Mouse (Mus musculus) forebrain, embryonic 10.5 days (tissue): ENCODE data around the gene Gm49368. TPM values are rescaled to one million over a fixed set of nuclear protein-coding genes. Genes with fewer than 3 reads are reported as not detected.
"Not testable (repeated sequence)": the region's sequence is repeated elsewhere in the genome, so short reads cannot be mapped to it uniquely, and the experiment has no call there.

Source experiments
- DNase-seq: peaks from one replicate; pipeline ENCODE4 v3.0.0-alpha.2; 2017; ENCODE audit warnings: low spot score; ENCODE audit errors: extremely low spot score
- H3K27ac ChIP-seq: fragments of 300-500 bp; sonication (generic); 2 replicates; pipeline ENCODE4 v1.5.1; 2016; ENCODE audit warnings: mild to moderate bottlenecking
- H3K27me3 ChIP-seq: fragments of 300-500 bp; sonication (generic); 2 replicates; pipeline ENCODE4 v1.6.1; 2016; ENCODE audit warnings: mild to moderate bottlenecking; ENCODE audit not compliant: poor library complexity, severe bottlenecking
- H3K36me3 ChIP-seq: fragments of 300-500 bp; sonication (generic); replicated peaks from 2 replicates; pipeline ENCODE4 v1.6.1; 2016; ENCODE audit warnings: mild to moderate bottlenecking, moderate library complexity
- H3K4me1 ChIP-seq: fragments of 300-500 bp; sonication (generic); 2 replicates; pipeline ENCODE4 v1.6.1; 2016
- H3K4me3 ChIP-seq: fragments of 300-500 bp; sonication (generic); 2 replicates; pipeline ENCODE4 v1.5.1; 2016; ENCODE audit warnings: mild to moderate bottlenecking, moderate library complexity
- H3K9me3 ChIP-seq: fragments of 300-500 bp; sonication (generic); 2 replicates; pipeline ENCODE4 v1.6.1; 2016; ENCODE audit warnings: mild to moderate bottlenecking, moderate library complexity
- WGBS: fragments of 180-500 bp; shearing (Covaris S2); methylation state at CpG from one replicate; pipeline ENCODE4 v1.1.7; 2016; 5-methylcytosine and 5-hydroxymethylcytosine counted together
- polyA plus RNA-seq: library from polyadenylated mRNA; unstranded; fragments of >200 nt; fragmentation: Nextera tagmentation; extraction: Ambion mirVana; gene quantifications from 2 replicates; pipeline ENCODE4 v1.2.1, GENCODE M21; 2016

Gm49368 gene
- polyA plus RNA-seq, 1 experiment from 2014 or later, result not detected

DNA sequence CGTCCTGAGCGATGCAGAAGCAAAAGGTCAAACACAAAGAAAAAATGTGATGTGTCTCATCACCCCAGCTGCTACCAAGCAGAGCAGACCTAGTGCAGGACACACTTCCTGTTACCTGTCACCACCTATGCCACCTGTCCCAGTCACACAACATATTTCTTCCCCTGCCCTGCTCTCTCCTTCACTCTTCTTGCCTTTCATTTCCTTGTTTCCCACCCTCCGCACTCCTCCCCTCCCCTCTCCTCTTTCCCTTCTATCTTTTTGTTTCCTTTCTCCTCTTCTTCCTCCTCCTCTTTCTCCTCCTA is 29.5 kb upstream of the Gm49368 start:
- Histone ChIP-seq H3K9me3 (no peaks in the 10 kb centered on the region), H3K4me1 (no peaks in the 10 kb centered on the region), H3K27me3 (no peaks in the 10 kb centered on the region), H3K27ac (no peak overlapping the region), H3K36me3 (no peaks in the 10 kb centered on the region), H3K4me3 (no peak overlapping the region)
- WGBS, result 96% methylated on average over 3 of the region's 3 CpGs
- DNase-seq, result no peak

DNA sequence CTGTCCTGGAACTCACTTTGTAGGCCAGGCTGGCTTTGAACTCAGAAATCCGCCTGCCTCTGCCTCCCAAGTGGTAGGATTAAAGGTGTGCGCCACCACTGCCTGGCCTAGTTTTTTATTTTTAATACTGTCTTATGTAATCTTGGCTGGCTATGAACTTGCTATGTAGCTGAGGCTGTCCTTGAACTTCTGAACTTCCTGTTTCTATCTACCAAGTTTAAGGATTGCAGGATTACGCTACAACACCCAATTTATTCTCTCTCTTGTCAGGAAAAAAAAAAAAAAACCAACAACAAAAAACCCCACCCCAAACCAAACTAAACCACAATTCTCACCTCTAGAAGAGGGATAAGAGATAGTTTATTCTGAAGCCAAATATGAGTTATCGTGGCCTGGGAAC is 28.9 kb upstream of the Gm49368 start:
- no peak overlapping the region for H3K4me3 ChIP-seq
- H3K27ac ChIP-seq, result no peak overlapping the region
- H3K27me3 ChIP-seq, result no peaks in the 10 kb centered on the region
- WGBS, result 95% methylated on average over 4 of the region's 4 CpGs
- no peaks in the 10 kb centered on the region for H3K9me3 ChIP-seq
- H3K36me3 ChIP-seq, result no peaks in the 10 kb centered on the region
- H3K4me1 ChIP-seq, result no peaks in the 10 kb centered on the region
- DNase-seq, result no peak

DNA sequence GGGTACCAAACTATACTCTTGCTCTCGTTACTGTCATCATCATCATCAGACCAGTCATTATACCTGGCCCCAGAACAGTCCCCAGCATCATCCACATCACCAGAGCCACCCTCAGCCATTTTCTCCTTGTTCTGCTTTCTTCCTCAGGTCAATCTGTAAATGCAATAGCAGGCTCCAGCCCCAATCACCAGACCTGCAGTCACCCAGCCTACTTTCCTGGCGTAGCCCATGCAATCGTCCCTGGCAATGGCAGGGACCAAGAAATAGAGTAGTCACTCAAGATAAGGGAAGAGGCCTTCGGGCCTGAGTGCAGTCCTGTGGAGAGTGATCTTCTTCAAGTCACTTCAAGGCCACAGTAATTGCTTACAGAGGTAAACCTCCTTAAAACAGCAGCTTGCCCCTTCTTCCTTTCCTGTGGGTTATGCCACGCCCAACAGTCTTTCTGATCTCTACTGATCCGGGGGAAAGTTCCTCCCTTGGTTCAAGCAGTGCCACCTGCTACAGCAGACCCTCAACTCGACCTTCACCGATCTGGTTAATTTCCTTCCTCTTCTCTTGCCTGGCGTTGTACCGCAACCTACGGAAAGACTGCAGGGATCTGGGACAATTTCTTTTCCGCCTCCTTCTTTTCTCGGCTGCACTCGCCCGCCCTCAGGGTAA is 20.2 kb upstream of the Gm49368 start:
- H3K4me3 ChIP-seq, DNase-seq, H3K27me3 ChIP-seq, H3K27ac ChIP-seq, H3K4me1 ChIP-seq, H3K36me3 ChIP-seq, H3K9me3 ChIP-seq: not testable (repeated sequence)
- WGBS, result 86% methylated on average over 15 of the region's 15 CpGs

DNA sequence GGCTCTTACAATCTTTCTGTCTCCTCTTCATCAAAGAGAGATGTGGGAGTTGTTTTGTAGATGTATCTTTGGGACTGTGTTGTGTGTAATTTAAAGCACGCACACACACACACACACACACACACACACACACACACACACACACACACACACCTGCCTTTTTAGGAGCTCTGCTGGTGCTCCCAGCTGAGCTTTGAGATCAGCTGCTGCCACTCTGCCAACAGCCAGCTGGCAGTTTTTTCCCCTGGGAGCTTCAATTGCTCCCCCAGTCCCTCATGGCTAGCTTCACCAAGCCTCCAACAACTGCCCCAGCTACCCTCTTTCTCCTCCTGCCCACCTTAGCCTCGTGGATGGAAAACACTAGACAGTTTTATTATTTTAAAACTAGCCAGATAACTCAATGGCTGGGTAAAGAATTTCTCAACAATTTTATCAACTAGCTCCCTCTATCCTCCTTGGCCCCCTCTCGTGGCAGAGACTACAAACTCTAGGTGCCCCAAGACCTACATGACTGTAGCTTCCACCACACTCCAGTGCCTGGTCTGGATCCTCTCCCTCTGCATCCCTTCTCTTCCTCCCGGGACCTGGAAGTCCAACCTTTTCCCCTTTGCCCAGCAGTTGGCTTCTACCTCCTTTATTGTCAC is 18.2 kb upstream of the Gm49368 start:
- no peak overlapping the region for H3K4me3 ChIP-seq
- no peak for DNase-seq
- H3K27ac ChIP-seq, result no peak overlapping the region
- H3K4me1 ChIP-seq, result no peaks in the 10 kb centered on the region
- no peaks in the 10 kb centered on the region for H3K9me3 ChIP-seq
- WGBS, result 70% methylated on average over 4 of the region's 4 CpGs
- H3K36me3 ChIP-seq, result no peaks in the 10 kb centered on the region
- no peaks in the 10 kb centered on the region for H3K27me3 ChIP-seq

DNA sequence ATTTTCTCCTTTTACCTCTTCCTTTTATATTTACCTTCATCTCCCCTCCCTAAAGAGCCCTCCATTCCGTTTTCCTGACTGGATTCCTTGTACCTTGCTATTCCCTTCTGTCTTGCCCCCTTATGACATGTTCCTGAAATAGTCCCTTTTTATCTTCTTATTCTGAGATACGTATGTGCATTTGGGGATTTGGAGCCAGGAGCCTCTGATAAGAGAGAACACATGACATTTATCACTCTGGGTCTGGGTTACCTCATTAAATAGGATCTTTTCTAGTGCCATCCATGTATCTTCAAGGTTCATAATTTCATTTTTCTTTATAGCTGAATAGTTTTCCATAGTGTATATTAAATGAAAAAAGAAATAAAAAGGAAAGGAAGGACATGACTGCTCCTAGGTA is 16.8 kb upstream of the Gm49368 start:
- 73% methylated on average over 2 of the region's 2 CpGs for WGBS
- Histone ChIP-seq H3K4me3 (no peak overlapping the region), H3K9me3 (no peaks in the 10 kb centered on the region), H3K36me3 (no peaks in the 10 kb centered on the region), H3K4me1 (no peaks in the 10 kb centered on the region), H3K27ac (no peak overlapping the region), H3K27me3 (no peaks in the 10 kb centered on the region)
- no peak for DNase-seq

DNA sequence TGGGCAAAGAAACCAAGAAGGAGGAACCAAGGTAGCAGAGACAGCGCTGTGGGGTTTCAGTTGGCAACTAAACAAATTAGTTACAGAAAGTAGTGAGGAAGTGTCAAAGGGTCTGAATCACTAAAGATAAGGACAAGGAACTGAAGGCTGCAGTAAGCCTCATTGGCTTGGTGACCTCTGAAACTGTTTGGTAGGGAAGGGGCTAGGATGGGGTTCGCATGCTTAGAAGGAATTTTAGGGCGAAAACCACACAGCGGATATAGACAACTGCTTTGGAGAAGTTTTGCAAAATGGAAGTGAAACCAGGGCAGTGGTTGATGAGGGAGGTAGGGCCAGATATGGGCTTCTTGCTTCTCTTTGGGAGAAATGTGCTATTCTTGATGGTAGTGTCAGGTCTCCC is 13.7 kb upstream of the Gm49368 start:
- no peaks in the 10 kb centered on the region for H3K36me3 ChIP-seq

DNA sequence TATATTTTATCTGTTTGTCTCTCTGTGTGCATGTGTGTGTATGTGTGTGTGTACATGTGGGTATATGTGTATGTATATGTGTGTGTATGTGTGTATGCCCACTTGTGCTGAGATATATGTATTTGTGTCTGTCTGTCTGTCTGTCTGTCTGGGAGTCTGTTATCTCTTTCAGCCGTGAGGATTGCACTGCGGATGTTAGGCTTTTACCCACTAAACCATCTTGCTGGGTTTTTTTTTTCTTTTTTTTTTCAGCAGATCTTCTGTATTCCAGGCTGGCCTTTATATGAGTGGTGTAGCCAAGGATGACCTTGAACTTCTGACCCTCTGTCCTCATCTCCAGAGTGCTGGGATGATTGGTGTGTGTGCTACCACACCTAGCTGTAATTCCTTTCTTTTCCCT is 13.2 kb upstream of the Gm49368 start:
- DNase-seq, result no peak
- no peaks in the 10 kb centered on the region for H3K9me3 ChIP-seq
- H3K27ac ChIP-seq, result no peak overlapping the region
- no peak overlapping the region for H3K4me3 ChIP-seq
- 91% methylated on average over 2 of the region's 2 CpGs for WGBS
- no peaks in the 10 kb centered on the region for H3K4me1 ChIP-seq
- H3K36me3 ChIP-seq, result no peaks in the 10 kb centered on the region
- no peaks in the 10 kb centered on the region for H3K27me3 ChIP-seq

More for the DNA sequence above, 13.7 kb upstream of the Gm49368 start:
- 94% methylated on average over 4 of the region's 4 CpGs for WGBS
- no peak for DNase-seq
- Histone ChIP-seq H3K4me3 (no peak overlapping the region), H3K27ac (no peak overlapping the region), H3K9me3 (no peaks in the 10 kb centered on the region), H3K27me3 (no peaks in the 10 kb centered on the region), H3K4me1 (no peaks in the 10 kb centered on the region)

DNA sequence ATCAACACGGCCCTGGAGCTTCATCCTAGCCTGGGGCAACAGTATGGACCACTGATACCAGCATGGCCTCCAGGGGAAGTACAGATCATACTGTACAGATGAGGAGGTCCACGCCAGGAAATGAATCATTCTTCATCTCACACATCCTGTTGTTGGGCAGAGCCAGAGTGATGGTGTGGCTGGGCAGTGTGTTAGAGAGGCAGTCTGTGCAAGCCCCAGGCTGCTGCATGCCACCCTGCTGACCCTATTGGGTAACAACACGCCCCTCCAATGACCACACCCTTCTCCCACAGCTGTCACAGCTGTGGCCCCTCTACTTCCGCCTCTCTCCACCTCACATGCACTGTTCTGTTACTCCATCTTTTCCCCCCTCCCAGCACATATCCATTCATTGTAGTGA is 11.7 kb upstream of the Gm49368 start:
- Histone ChIP-seq H3K4me1 (no peaks in the 10 kb centered on the region), H3K4me3 (no peak overlapping the region), H3K9me3 (no peaks in the 10 kb centered on the region), H3K36me3 (no peaks in the 10 kb centered on the region), H3K27ac (no peak overlapping the region), H3K27me3 (no peaks in the 10 kb centered on the region)
- no peak for DNase-seq
- WGBS, result 68% methylated on average over 4 of the region's 4 CpGs

DNA sequence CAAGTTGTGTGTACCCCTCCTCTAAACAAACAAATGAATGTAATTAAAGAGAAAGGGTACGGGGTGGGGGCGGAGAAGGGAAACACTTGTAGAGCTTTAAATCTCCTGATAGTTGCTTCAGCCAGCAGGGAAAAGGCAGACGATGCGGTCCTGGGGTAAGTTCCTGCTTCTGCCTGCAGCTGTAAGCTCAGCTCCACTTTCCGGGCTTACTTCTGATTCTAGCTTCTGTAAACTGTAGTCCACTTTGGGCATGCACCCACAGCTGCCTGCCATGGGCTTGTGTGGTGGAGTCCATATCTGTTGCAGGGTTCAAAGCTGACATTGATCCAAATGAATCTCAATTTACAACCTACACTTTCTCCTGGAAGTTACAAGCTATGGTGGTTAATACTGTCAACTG is 9.4 kb upstream of the Gm49368 start:
- no peak overlapping the region for H3K27ac ChIP-seq
- H3K36me3 ChIP-seq, result no peaks in the 10 kb centered on the region
- no peak for DNase-seq
- H3K4me1 ChIP-seq, result no peaks in the 10 kb centered on the region
- no peaks in the 10 kb centered on the region for H3K9me3 ChIP-seq
- no peak overlapping the region for H3K4me3 ChIP-seq
- no peaks in the 10 kb centered on the region for H3K27me3 ChIP-seq
- 86% methylated on average over 5 of the region's 5 CpGs for WGBS

DNA sequence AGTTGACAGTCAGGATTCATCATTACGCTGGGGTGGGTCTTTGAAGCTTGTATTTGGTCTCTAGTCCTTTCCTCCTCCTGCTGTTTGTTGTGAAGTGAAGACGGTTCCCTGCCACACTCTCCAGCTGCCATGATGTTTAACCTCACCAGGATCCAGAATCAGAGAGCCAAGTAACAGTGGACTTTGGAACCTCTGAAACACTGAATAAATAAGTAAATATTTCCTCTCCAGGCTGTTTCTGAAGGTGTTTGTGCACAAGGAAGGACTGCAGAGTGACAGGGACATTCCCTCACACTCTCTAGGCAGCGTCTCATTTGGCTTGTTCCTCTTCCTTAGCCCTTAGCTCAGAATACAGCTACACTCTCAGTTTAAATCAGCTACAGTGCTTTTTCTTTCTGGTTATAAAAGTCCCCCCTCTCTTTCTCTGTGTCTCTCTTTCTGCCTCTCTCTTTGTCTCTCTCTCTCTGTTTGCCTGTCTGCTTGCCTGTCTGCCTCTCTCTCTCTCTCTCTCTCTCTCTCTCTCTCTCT is 5.5 kb upstream of the Gm49368 start:
- Histone ChIP-seq H3K27me3 (no peaks in the 10 kb centered on the region), H3K36me3 (no peaks in the 10 kb centered on the region), H3K27ac (no peak overlapping the region), H3K4me1 (no peaks in the 10 kb centered on the region), H3K9me3 (no peaks in the 10 kb centered on the region), H3K4me3 (no peak overlapping the region)
- DNase-seq, result no peak
- 84% methylated on average over 3 of the region's 3 CpGs for WGBS

DNA sequence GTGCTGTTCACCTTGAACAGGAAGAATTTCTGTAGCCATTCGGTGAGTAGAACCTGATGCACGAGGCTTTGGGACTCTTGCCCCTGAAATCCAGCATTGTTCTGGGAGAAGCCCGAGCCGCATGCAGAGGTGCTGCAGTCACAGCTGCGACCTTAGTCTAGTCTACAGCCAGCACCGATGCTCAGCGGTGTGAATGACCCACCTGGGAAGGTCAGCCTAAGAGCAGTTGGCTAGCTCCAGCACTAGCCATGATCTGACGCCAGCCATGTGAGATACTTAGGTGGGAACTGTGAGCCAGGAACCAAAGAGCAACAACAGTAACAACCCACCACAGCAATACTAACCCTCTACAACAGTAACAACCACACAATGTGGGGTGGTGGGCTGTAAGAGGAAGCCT is 4.6 kb upstream of the Gm49368 start:
- 84% methylated on average over 8 of the region's 8 CpGs for WGBS
- Histone ChIP-seq H3K4me1 (no peaks in the 10 kb centered on the region), H3K27me3 (no peaks in the 10 kb centered on the region), H3K4me3 (no peak overlapping the region), H3K36me3 (no peaks in the 10 kb centered on the region), H3K9me3 (no peaks in the 10 kb centered on the region), H3K27ac (no peak overlapping the region)
- no peak for DNase-seq

DNA sequence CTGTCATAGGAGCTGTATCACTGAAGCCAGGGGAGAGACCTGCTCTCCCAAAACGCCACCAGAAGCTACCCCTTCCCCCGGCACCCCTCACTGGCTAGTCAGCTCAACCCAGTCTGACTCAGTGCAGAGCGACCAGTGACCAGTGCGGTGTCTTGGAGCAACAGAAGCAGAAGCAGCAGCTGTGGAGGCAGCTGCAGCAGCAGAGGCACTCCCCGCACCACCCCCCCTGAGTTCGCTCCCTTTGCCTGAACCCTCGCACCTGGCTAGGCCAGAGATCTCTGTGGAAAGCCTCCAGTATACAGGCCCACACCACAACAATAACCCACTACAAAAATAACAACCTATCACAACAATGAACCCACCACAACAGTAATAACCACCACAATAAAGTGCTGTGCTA is 3.9 kb upstream of the Gm49368 start:
- H3K27me3 ChIP-seq, result no peaks in the 10 kb centered on the region
- no peak overlapping the region for H3K27ac ChIP-seq
- no peaks in the 10 kb centered on the region for H3K9me3 ChIP-seq
- no peaks in the 10 kb centered on the region for H3K4me1 ChIP-seq
- no peaks in the 10 kb centered on the region for H3K36me3 ChIP-seq
- no peak overlapping the region for H3K4me3 ChIP-seq
- no peak for DNase-seq
- WGBS, result 79% methylated on average over 7 of the region's 7 CpGs

DNA sequence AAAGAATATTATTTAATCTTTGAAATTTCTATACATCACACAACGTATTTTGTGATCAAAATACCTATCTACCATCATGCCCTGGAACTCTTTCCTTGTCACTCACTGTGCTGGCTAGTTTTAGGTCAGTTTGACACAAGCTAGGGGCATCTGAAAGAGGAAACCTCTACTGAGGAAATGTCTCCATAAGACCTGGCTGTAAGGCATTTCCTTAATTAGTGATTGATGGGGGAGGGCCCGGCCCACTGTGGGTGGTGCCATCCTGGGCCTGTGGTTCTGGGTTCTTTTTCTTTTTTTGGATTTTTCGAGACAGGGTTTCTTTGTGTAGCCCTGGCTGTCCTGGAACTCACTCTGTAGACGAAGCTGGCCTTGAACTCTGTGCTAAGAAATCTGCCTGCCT is 3.4 kb upstream of the Gm49368 start:
- Histone ChIP-seq H3K27me3 (no peaks in the 10 kb centered on the region), H3K36me3 (no peaks in the 10 kb centered on the region), H3K4me1 (no peaks in the 10 kb centered on the region), H3K27ac (no peak overlapping the region), H3K9me3 (no peaks in the 10 kb centered on the region), H3K4me3 (no peak overlapping the region)
- DNase-seq, result no peak
- whole genome bisulfite sequencing, result 83% methylated on average over 4 of the region's 4 CpGs
